Mouse (Mus musculus) liver, embryonic 12.5 days (tissue): ENCODE data around the gene Spocd1. TPM values are rescaled to one million over a fixed set of nuclear protein-coding genes. Genes with fewer than 3 reads are reported as not detected.
"Not testable (repeated sequence)": the region's sequence is repeated elsewhere in the genome, so short reads cannot be mapped to it uniquely, and the experiment has no call there.

ENCODE experiments used
- ATAC-seq: fragments of 200-750 bp; cut with Nextera tagmentation; 2 replicates; pipeline ENCODE4 v1.8.0; 2017; ENCODE audit warnings: moderate number of reproducible peaks, mild to moderate bottlenecking, moderate library complexity
- H3K27ac ChIP-seq: fragments of 300-500 bp; sonication (generic); 2 replicates; pipeline ENCODE4 v1.5.1; 2016; ENCODE audit warnings: mild to moderate bottlenecking
- H3K27me3 ChIP-seq: fragments of 300-500 bp; sonication (generic); replicated peaks from 2 replicates; pipeline ENCODE4 v1.6.1; 2016; ENCODE audit warnings: mild to moderate bottlenecking, moderate library complexity
- H3K36me3 ChIP-seq: fragments of 300-500 bp; sonication (generic); 2 replicates; pipeline ENCODE4 v1.6.1; 2016; ENCODE audit warnings: mild to moderate bottlenecking, moderate library complexity
- H3K4me1 ChIP-seq: fragments of 300-500 bp; sonication (generic); 2 replicates; pipeline ENCODE4 v1.6.1; 2016
- H3K4me2 ChIP-seq: fragments of 300-500 bp; sonication (generic); 2 replicates; pipeline ENCODE4 v1.6.1; 2016; ENCODE audit warnings: mild to moderate bottlenecking, moderate library complexity
- H3K4me3 ChIP-seq: fragments of 300-500 bp; sonication (generic); 2 replicates; pipeline ENCODE4 v1.5.1; 2016; ENCODE audit warnings: mild to moderate bottlenecking, moderate library complexity
- H3K9ac ChIP-seq: fragments of 300-500 bp; sonication (generic); 2 replicates; pipeline ENCODE4 v1.6.1; 2016; ENCODE audit warnings: mild to moderate bottlenecking, moderate library complexity
- H3K9me3 ChIP-seq: fragments of 300-500 bp; sonication (generic); replicated peaks from 2 replicates; pipeline ENCODE4 v1.6.1; 2016; ENCODE audit warnings: mild to moderate bottlenecking, moderate library complexity
- WGBS: fragments of 180-500 bp; shearing (Covaris S2); methylation state at CpG from one replicate; pipeline ENCODE4 v1.1.7; 2016; ENCODE audit not compliant: insufficient replicate concordance; 5-methylcytosine and 5-hydroxymethylcytosine counted together
- polyA plus RNA-seq: library from polyadenylated mRNA; unstranded; fragments of >200 nt; fragmentation: Nextera tagmentation; extraction: Ambion mirVana; gene quantifications from 2 replicates; pipeline ENCODE4 v1.2.1, GENCODE M21; 2016

The Spocd1 gene
- 0.04 TPM in 2 replicates for polyA plus RNA-seq

GRCm38 (mm10) chr4:129928949-129929348 is at the start of gene Spocd1:
Gene Spocd1 (plus strand): TSS chr4:129929249.
- H3K4me3 ChIP-seq: no peak within 1 kb of the TSS
- no peak within 1 kb of the TSS for H3K27ac ChIP-seq
- H3K9ac ChIP-seq: no peak within 1 kb of the TSS
- ATAC-seq: no peak
- WGBS: 43% methylated on average over 4 of the region's 4 CpGs
- no peaks in the 10 kb centered on the region for H3K27me3 ChIP-seq
- H3K36me3 ChIP-seq: no peaks in the 10 kb centered on the region
- peak within 1 kb of the TSS; percentile 51 for H3K4me2 ChIP-seq
- peaks cover 14% of the 10 kb centered on the region for H3K4me1 ChIP-seq
- H3K9me3 ChIP-seq: no peaks in the 10 kb centered on the region; the same call in 1 of the 2 replicates

GRCm38 (mm10) chr4:129880615-129881014 is 48.4 kb upstream of the Spocd1 start:
- peaks cover 52% of the 10 kb centered on the region for H3K4me1 ChIP-seq
- WGBS: 76% methylated on average over 7 of the region's 7 CpGs
- no peaks in the 10 kb centered on the region for H3K36me3 ChIP-seq
- no peaks in the 10 kb centered on the region for H3K27me3 ChIP-seq
- H3K4me2 ChIP-seq: no peak overlapping the region
- no peak overlapping the region for H3K4me3 ChIP-seq
- no peaks in the 10 kb centered on the region for H3K9me3 ChIP-seq
- ATAC-seq: no peak
- H3K27ac ChIP-seq: no peak overlapping the region
- no peak overlapping the region for H3K9ac ChIP-seq

- no peaks in the 10 kb centered on the region for H3K27me3 ChIP-seq
- 22% methylated on average over 3 of the region's 3 CpGs for WGBS
- no peak overlapping the region for H3K27ac ChIP-seq
- H3K9ac ChIP-seq: no peak overlapping the region
- H3K4me2 ChIP-seq: no peak overlapping the region
- peaks cover 50% of the 10 kb centered on the region for H3K4me1 ChIP-seq
- no peaks in the 10 kb centered on the region for H3K36me3 ChIP-seq
- H3K4me3 ChIP-seq: no peak overlapping the region
- H3K9me3 ChIP-seq: no peaks in the 10 kb centered on the region
- ATAC-seq: no peak
Observed at GRCm38 (mm10) chr4:129881661-129882060, 47.4 kb upstream of the Spocd1 start.

- H3K27me3 ChIP-seq: no peaks in the 10 kb centered on the region
- no peaks in the 10 kb centered on the region for H3K36me3 ChIP-seq
- WGBS: 8% methylated on average over 11 of the region's 11 CpGs
- peak overlapping the region; percentile 54 for H3K27ac ChIP-seq
- H3K4me3 ChIP-seq: peak overlapping the region; percentile 11; the same call in 1 of the 2 replicates
- H3K9ac ChIP-seq: peak overlapping the region; percentile 35
- peaks cover 40% of the 10 kb centered on the region for H3K4me1 ChIP-seq
- peak; percentile 56; the same call in 1 of the 2 replicates for ATAC-seq
- peak overlapping the region; percentile 53 for H3K4me2 ChIP-seq
- no peaks in the 10 kb centered on the region for H3K9me3 ChIP-seq
Observed at GRCm38 (mm10) chr4:129882555-129883293, 46.3 kb upstream of the Spocd1 start.

- 0 out of 2 replicates have a peak overlapping the region, but pooled peaks have one; percentile 54 for H3K27ac ChIP-seq
- peak overlapping the region; percentile 2; the same call in 1 of the 2 replicates for H3K4me2 ChIP-seq
- H3K36me3 ChIP-seq: no peaks in the 10 kb centered on the region
- H3K9me3 ChIP-seq: no peaks in the 10 kb centered on the region
- no peak for ATAC-seq
- peaks cover 34% of the 10 kb centered on the region for H3K4me1 ChIP-seq
- 57% methylated on average over 12 of the region's 12 CpGs for WGBS
- no peak overlapping the region for H3K9ac ChIP-seq
- H3K4me3 ChIP-seq: no peak overlapping the region
- no peaks in the 10 kb centered on the region for H3K27me3 ChIP-seq
Observed at GRCm38 (mm10) chr4:129884041-129884930, 44.8 kb upstream of the Spocd1 start.

GRCm38 (mm10) chr4:129889661-129890060 is 39.4 kb upstream of the Spocd1 start:
- Histone ChIP-seq H3K4me3 (no peak overlapping the region), H3K36me3 (no peaks in the 10 kb centered on the region), H3K4me1 (peaks cover under 1% of the 10 kb centered on the region; the same call in 1 of the 2 replicates), H3K9me3 (no peaks in the 10 kb centered on the region), H3K27me3 (no peaks in the 10 kb centered on the region), H3K4me2 (no peak overlapping the region), H3K9ac (no peak overlapping the region), H3K27ac (no peak overlapping the region)
- no peak for ATAC-seq
- 72% methylated on average over 10 of the region's 10 CpGs for WGBS

GRCm38 (mm10) chr4:129890094-129890493 is 39.0 kb upstream of the Spocd1 start:
- Histone ChIP-seq H3K4me1 (no peaks in the 10 kb centered on the region), H3K9ac (no peak overlapping the region), H3K36me3 (no peaks in the 10 kb centered on the region), H3K27ac (no peak overlapping the region), H3K4me2 (no peak overlapping the region), H3K4me3 (no peak overlapping the region), H3K9me3 (no peaks in the 10 kb centered on the region), H3K27me3 (no peaks in the 10 kb centered on the region)
- 68% methylated on average over 7 of the region's 7 CpGs for WGBS
- no peak for ATAC-seq

- no peak overlapping the region for H3K4me2 ChIP-seq
Observed at GRCm38 (mm10) chr4:129894861-129895260, 34.2 kb upstream of the Spocd1 start.

GRCm38 (mm10) chr4:129898815-129899214 is 30.2 kb upstream of the Spocd1 start:
- H3K36me3 ChIP-seq, H3K9ac ChIP-seq: not testable (repeated sequence)

More at GRCm38 (mm10) chr4:129894861-129895260, 34.2 kb upstream of the Spocd1 start:
- WGBS: 69% methylated on average over 3 of the region's 3 CpGs
- no peak overlapping the region for H3K4me3 ChIP-seq
- H3K9me3 ChIP-seq: no peaks in the 10 kb centered on the region
- no peak for ATAC-seq
- H3K4me1 ChIP-seq: no peaks in the 10 kb centered on the region
- H3K9ac ChIP-seq: no peak overlapping the region
- no peaks in the 10 kb centered on the region for H3K27me3 ChIP-seq
- no peak overlapping the region for H3K27ac ChIP-seq
- H3K36me3 ChIP-seq: no peaks in the 10 kb centered on the region

GRCm38 (mm10) chr4:129902394-129902793 is 26.7 kb upstream of the Spocd1 start:
- Histone ChIP-seq H3K9me3 (no peaks in the 10 kb centered on the region), H3K36me3 (no peaks in the 10 kb centered on the region), H3K27me3 (no peaks in the 10 kb centered on the region; the same call in 1 of the 2 replicates), H3K4me1 (peaks cover 10% of the 10 kb centered on the region; the same call in 1 of the 2 replicates), H3K4me3 (no peak overlapping the region), H3K27ac (no peak overlapping the region), H3K9ac (no peak overlapping the region), H3K4me2 (no peak overlapping the region)
- ATAC-seq: no peak
- 80% methylated on average over 4 of the region's 4 CpGs for WGBS

More at GRCm38 (mm10) chr4:129898815-129899214, 30.2 kb upstream of the Spocd1 start:
- not testable (repeated sequence) for H3K4me2 ChIP-seq, H3K4me3 ChIP-seq, H3K4me1 ChIP-seq, H3K27ac ChIP-seq, H3K27me3 ChIP-seq, H3K9me3 ChIP-seq, ATAC-seq
- WGBS: 84% methylated on average over 18 of the region's 18 CpGs

GRCm38 (mm10) chr4:129903577-129903976 is 25.5 kb upstream of the Spocd1 start:
- Histone ChIP-seq H3K27me3 (no peaks in the 10 kb centered on the region; the same call in 1 of the 2 replicates), H3K9ac (no peak overlapping the region), H3K9me3 (no peaks in the 10 kb centered on the region), H3K4me3 (no peak overlapping the region), H3K4me2 (no peak overlapping the region), H3K4me1 (peaks cover 10% of the 10 kb centered on the region; the same call in 1 of the 2 replicates), H3K27ac (no peak overlapping the region), H3K36me3 (no peaks in the 10 kb centered on the region)
- WGBS: 36% methylated on average over 3 of the region's 3 CpGs
- no peak for ATAC-seq
